Mouse (Mus musculus) natural killer cell, adult 2 months (primary cell): ENCODE results near the gene 2010111I01Rik.

Source experiments
- DNase-seq, 2 experiments: peaks; one replicate each; pipeline ENCODE4 v3.0.0; 2022; ENCODE audit warnings: low spot score in 2 of 2

Gene 2010111I01Rik

GRCm38 (mm10) chr13:63151028-63151738 lies 186.5 kb downstream of the 2010111I01Rik start:
- DNase-seq = no peak

DNA sequence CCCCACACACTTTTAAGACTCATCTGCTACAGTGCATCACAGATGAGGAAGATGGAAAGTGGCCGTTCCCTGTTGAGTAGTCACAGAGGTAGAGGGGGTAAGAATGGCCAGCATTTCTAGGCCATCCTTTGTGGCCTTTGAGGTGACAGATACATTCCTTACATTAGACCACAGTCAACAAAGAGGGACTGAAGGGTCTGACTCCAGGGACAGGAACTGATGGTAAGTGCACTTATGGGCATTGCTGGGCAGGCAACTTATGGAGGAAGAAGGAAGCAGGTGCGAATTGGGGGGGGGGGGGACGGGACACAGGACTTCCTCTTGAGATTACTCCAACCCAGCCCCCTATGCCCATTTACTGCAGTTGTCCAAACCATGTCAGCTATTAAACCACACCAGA lies 187.8 kb downstream of the 2010111I01Rik start:
- no peak for DNase-seq

DNA sequence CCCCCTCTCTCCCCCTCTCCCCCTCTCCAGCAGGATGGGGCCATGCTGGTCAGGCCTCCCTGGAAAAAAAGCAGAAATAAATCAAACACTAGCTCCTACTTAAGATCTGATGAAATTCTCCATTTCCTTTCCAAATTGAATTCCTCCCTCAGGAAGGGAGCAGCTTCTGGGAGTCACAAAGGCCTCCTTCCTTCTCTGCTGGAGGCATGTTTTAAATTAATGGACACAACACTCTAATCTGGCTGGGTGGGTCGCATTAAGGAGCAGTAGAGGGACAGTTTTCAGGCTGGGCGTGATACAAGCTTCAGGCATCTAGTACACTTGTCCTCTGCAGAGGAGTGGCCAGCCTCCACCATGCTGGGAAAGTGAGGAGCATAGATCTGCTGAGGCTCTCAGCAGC lies 188.7 kb downstream of the 2010111I01Rik start:
- no peak for DNase-seq

GRCm38 (mm10) chr13:63154851-63155571 lies 190.3 kb downstream of the 2010111I01Rik start:
- no peak for DNase-seq

DNA sequence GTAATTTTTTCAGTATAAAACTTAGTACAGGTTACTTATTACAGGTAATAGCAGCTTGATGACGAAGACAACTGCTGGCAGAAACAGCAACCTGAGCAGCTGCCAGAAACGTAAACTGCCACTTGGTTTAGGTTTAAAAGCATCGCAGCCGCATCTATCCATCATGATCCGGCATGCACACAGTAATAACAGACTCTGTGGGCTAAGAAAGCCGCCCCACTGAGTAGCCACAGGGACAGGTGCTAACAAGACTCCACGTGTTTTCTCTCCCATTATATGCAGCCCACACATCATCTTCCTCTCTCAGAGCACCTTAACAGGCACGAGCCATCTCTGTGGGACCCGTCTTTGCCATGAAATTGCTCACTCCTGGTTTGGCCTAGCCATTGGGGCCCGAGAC lies 191.6 kb downstream of the 2010111I01Rik start:
- no peak for DNase-seq

- DNase-seq = no peak
Observed at GRCm38 (mm10) chr13:63170282-63171073, 205.8 kb downstream of the 2010111I01Rik start.

DNA sequence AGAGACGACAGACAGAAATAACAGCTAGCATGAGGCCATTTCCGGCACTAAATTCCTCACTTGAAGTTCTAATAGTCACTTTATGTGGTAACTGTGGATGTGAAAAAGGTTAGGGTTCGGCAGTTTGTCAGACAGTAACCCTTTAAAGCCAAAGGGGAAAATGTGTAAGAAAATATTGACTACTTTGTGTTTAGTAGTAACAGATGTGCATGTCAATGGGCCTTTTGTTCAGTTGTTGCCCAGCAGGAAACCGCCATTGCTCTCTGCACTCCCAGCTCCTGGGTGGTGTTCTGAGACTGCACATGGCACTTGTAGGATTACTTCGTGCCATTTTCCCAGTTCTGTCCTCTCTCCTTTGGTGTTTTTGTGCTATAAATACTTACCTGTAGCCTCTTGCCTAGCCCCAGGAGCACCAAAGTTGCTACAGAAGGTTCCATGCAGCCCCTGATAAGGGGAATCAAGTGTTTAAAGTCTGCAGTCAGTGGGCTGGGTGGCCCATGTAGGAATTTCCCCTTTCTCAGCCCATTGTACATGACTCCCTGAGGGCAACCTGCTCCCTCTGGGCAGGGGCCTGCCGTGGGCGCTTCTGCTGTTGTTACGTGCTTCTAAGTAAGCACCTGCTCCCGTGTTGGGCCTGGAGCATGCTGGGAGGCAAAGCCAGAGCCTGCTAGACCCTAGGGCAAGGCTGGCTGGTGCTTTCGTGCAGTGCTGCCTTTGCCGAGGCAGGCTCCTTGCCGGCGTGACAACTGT lies 206.8 kb downstream of the 2010111I01Rik start:
- DNase-seq = no peak

DNA sequence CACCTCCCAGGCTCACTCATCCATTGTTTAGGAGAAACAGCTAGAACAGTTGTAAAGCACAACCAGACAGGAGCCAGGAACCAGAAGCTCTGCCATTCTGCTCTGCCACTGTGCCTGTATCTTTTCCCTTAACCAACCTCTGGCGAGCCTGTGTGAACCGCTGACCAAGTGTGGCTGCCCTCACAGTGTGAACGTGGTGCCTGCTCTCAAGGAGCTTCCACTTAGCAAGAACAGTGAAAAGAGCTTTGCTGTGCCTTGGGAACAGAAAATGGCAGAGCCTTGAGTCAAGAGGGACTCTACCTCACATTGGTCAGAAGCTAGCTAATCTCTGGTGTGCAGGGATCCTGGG lies 207.4 kb downstream of the 2010111I01Rik start:
- DNase-seq = no peak

GRCm38 (mm10) chr13:63174252-63175020 lies 209.7 kb downstream of the 2010111I01Rik start:
- DNase-seq = no peak

DNA sequence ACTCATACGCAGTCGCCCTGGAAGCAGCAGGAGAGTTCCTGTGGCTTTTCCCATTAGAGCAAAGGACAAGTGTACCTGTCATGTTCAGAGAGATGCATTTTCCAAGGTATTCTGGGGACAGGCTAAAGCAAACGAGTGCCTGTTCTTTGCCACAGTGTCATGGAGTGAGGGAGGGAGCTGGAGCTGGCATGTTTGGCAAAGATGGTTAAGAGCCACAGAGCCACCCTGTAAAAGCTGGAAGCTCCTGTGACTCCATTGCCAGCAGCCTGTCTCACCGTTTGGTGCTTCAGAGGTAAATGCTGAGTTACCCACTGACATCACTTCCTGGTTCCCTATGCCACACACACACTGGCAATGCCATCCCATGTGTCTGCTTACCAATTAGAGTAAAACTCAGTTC lies 211.4 kb downstream of the 2010111I01Rik start:
- DNase-seq = no peak

DNA sequence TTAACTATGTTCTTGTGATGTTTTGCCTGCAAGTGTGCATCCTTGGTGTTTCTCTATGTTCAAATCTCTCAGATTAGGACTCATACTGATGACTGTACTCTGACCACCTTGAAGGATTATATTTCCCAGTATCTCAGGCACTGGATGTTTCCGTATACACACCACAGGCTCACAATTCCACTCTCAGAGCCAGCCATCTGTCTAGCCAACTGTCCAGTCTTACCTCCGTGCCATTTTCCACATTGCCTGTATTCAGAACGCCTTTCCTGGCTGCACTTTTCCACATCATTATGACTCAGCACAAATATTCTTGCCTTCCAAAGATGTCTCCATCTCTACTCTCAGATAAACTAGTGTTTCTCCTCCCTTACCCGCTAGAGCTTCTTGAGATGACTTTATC lies 212.5 kb downstream of the 2010111I01Rik start:
- DNase-seq = no peak

DNA sequence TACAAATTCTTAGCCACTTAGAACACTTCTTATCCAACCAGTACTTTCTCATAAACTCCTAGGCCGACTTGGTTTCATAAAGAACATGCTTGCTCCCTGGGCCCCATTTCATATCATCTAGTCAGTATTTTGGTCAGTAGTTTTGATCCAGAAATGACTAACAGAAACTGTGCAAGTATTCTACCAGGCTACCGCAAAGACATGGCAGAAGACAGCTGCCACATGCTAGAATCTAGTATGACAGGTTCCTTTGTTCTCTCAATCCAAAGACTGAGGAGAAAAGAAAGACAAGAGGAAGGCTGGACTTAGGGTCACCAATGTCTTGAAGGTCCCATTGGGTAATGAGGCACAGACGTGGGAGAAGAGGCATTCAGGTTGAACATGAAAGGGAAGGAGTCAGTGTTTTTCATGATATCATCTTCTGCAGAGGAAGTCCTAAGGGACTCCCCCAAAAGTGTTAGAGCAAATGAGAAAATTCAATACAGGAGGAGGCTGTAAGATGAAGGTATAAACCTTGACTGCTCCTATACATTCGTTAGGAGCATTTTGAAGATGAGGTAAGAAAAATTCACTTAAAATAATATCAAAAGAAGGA lies 216.0 kb downstream of the 2010111I01Rik start:
- no peak for DNase-seq

GRCm38 (mm10) chr13:63184946-63185345 lies 220.3 kb downstream of the 2010111I01Rik start:
- DNase-seq = no peak

GRCm38 (mm10) chr13:63186217-63186616 lies 221.5 kb downstream of the 2010111I01Rik start:
- no peak for DNase-seq

- DNase-seq = no peak
Observed at GRCm38 (mm10) chr13:63186642-63187041, 221.9 kb downstream of the 2010111I01Rik start.

DNA sequence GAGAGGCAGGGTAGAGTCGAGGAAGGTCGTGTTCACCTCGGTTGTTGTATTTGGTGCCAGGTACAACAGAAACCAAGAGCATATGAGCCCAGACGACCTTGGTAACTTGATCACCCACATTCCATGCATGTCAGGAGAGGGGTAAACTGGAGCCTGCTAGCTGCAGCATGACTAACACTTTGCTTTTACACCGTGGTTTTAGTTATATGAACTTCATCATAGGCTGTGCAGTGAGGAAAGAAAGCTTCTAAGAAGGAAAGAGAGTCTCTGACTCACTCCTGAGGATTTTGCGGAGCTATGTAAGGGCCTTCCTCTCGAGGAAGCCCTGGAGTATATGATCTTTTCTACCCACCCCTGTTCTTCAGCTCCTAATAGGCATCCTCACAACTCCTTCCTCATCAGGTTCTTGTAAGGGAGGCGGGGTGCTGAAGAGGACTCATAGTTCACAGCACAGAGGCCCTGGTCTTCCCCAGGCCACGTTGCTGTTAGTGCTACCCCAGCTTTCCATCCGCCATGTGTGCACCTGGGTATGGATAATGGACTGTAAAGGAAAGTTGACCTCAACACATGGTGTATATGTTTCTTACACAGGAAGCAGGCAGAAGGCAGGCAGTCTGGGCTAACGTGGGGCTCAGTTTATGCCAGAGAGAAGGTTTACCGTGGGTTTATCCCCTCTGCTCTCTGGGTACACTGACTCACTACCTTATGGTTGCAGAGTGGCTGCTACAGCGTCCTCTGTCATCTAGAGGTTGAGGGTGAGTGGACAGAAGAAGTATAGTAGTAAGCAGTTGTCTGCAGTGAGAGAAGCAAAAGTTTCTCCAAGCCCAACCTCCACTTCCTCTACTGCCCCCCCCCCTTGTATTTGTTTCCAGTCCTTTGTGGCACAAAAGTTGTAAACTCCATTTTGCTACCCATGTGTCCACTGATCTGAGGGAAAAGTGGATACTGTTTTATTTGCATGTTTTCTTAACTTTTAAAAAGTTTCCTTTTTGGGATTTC lies 222.8 kb downstream of the 2010111I01Rik start:
- no peak for DNase-seq

GRCm38 (mm10) chr13:63188306-63188705 lies 223.6 kb downstream of the 2010111I01Rik start:
- no peak for DNase-seq

- no peak for DNase-seq
Observed at GRCm38 (mm10) chr13:63188811-63189210, 224.1 kb downstream of the 2010111I01Rik start.

- DNase-seq = no peak
Observed at GRCm38 (mm10) chr13:63193423-63193822, 228.7 kb downstream of the 2010111I01Rik start.
